Mouse (Mus musculus) kidney, adult 2 months (tissue): ENCODE results near the gene Sfrp5. TPM values are rescaled to one million over a fixed set of nuclear protein-coding genes. Genes with fewer than 3 reads are reported as not detected.

Source experiments
- DNase-seq: peaks from one replicate; pipeline ENCODE4 v3.0.0; 2021
- H3K27ac ChIP-seq: fragments of 200-500 bp; 2 replicates; pipeline ENCODE4 v1.5.1; 2012; ENCODE audit warnings: low read depth, low read length, control low read depth, inconsistent platforms; ENCODE audit not compliant: insufficient read depth
- H3K27me3 ChIP-seq: fragments of 200-500 bp; replicated peaks from 2 replicates; pipeline ENCODE4 v1.6.1; 2012; ENCODE audit warnings: mild to moderate bottlenecking, moderate library complexity, low read length, inconsistent platforms; ENCODE audit not compliant: control insufficient read depth, insufficient read depth
- H3K36me3 ChIP-seq: fragments of 200-500 bp; 2 replicates; pipeline ENCODE4 v1.6.1; 2012; ENCODE audit warnings: mild to moderate bottlenecking, moderate library complexity, low read length, inconsistent platforms; ENCODE audit not compliant: control insufficient read depth, insufficient read depth
- H3K4me1 ChIP-seq: fragments of 200-500 bp; 2 replicates; pipeline ENCODE4 v1.6.1; 2011; ENCODE audit warnings: low read length; ENCODE audit not compliant: control insufficient read depth, insufficient read depth
- H3K4me3 ChIP-seq: fragments of 200-500 bp; 2 replicates; pipeline ENCODE4 v1.5.1; 2011; ENCODE audit warnings: mild to moderate bottlenecking, low read depth, low read length, control low read depth; ENCODE audit not compliant: insufficient read depth
- CTCF ChIP-seq: fragments of 200-500 bp; conservative IDR thresholded peaks from 2 replicates; pipeline ENCODE4 v1.5.1; 2011; ENCODE audit warnings: low read depth, mild to moderate bottlenecking, control low read depth, low read length, moderate library complexity, mixed read lengths; ENCODE audit not compliant: insufficient read depth, insufficient read length
- POLR2A ChIP-seq: fragments of 200-500 bp; IDR thresholded peaks from one replicate; pipeline ENCODE4 v1.6.1; 2011; ENCODE audit warnings: low read depth, low read length, control low read depth
- WGBS: fragments of 180-500 bp; shearing (Covaris S2); methylation state at CpG from one replicate; pipeline ENCODE4 v1.1.7; 2018; 5-methylcytosine and 5-hydroxymethylcytosine counted together
- polyA plus RNA-seq: library from polyadenylated mRNA; depleted of rRNA; stranded (reverse); fragments of >200 nt; gene quantifications from 2 replicates; pipeline ENCODE4 v1.2.3, GENCODE M21; 2012; rRNA removed

Gene Sfrp5
- polyA plus RNA-seq, 1 experiment, result 3.6 TPM

DNA sequence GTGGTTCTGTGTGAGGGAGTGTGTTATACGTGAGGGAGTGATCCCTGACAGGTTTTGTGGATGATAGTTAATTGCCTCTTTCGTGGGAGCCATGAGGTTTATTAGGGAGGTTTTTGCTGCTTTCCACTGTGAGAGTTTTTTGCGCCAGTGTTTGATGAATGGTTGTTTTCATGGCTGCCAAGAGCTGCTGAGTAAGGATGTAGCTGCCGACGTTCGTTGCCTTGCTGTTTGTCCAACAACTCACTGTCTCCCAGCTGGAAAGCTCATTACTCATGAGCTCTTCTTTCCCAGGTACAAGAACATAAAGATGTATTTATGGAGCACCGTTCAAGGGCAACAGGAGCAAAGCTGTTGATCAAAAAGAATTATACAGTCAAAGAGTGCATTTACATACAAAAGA lies 37.9 kb downstream of the Sfrp5 start:
- Histone ChIP-seq H3K27me3 (no peaks in the 10 kb centered on the region), H3K27ac (no peak overlapping the region), H3K4me3 (no peak overlapping the region), H3K4me1 (peaks cover 3% of the 10 kb centered on the region; the same call in 1 of the 2 replicates), H3K36me3 (no peaks in the 10 kb centered on the region)
- TF ChIP-seq POLR2A, result no peak
- TF ChIP-seq CTCF, result no peak
- WGBS, result 17% methylated on average over 7 of the region's 7 CpGs
- no peak for DNase-seq

DNA sequence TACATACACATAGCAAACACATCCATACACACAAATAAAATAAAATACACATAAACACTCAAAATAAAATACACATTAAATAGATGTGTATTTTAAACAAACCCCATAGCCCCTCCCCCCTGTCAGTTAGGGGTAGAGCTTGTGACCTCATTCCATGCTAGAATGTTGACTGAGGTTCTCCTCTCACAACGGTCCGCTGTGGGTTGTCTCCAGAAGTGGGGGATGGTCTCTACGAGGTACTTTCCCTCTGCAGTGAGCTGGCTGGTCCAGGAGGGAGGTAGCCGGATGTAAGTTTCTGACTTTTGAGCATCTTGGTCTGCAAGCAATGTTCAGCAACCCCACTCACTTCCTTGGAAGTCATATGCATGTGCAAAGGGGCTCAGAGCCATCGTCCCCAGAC lies 38.3 kb downstream of the Sfrp5 start, which contains the start of gene Zfyve27:
TSS of gene Zfyve27 (plus strand) at position 188 of the 400 bp plus-strand sequence.
- no peaks in the 10 kb centered on the region for H3K36me3 ChIP-seq
- 25% methylated on average over 5 of the region's 5 CpGs for WGBS
- no peak for TF ChIP-seq CTCF
- no peak within 1 kb of the TSS for H3K27ac ChIP-seq
- no peak for DNase-seq
- H3K27me3 ChIP-seq, result no peaks in the 10 kb centered on the region
- peaks cover 3% of the 10 kb centered on the region; the same call in 1 of the 2 replicates for H3K4me1 ChIP-seq
- H3K4me3 ChIP-seq, result no peak within 1 kb of the TSS

DNA sequence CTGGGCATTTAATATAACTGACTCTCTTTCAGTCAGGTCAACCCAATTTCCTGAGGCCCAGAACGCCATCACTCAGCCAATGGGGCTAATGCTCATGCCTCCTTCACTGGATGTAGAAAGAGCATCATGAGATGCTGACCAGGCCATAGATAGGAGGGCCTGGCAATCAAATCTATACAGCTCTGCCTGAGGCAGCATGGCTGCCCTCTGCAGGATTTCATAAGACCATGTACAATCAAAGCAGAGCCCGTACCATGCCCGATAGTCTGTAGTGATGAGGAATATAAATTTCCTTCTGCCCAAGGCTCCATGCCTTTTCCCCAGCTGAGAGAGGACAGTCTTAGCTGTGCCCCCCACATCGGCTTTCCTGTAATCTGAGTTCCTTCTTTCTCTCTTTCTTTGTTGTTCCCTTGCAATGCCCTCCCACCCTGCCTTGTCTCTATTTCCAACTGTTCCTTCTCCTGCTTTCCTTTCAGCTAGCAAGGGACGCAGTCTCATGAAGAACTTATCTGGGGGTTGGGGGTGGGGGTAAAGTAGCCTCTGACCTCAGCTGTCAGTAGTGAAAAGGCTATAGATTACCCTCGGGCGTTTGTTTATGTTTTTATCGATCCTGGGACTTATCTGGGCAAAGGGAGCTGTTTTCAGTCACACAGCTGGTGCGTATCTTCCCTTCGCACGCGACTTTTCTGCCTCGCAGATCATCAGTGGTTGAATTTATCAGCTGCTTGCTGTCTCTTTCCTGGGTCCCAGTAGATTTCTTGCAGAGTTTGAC lies 43.6 kb downstream of the Sfrp5 start:
- Histone ChIP-seq H3K36me3 (no peaks in the 10 kb centered on the region), H3K27me3 (no peaks in the 10 kb centered on the region), H3K27ac (no peak overlapping the region), H3K4me3 (no peak overlapping the region), H3K4me1 (no peaks in the 10 kb centered on the region)
- DNase-seq, result no peak
- 59% methylated on average over 13 of the region's 13 CpGs for WGBS
- TF ChIP-seq CTCF, result no peak
- no peak for TF ChIP-seq POLR2A

DNA sequence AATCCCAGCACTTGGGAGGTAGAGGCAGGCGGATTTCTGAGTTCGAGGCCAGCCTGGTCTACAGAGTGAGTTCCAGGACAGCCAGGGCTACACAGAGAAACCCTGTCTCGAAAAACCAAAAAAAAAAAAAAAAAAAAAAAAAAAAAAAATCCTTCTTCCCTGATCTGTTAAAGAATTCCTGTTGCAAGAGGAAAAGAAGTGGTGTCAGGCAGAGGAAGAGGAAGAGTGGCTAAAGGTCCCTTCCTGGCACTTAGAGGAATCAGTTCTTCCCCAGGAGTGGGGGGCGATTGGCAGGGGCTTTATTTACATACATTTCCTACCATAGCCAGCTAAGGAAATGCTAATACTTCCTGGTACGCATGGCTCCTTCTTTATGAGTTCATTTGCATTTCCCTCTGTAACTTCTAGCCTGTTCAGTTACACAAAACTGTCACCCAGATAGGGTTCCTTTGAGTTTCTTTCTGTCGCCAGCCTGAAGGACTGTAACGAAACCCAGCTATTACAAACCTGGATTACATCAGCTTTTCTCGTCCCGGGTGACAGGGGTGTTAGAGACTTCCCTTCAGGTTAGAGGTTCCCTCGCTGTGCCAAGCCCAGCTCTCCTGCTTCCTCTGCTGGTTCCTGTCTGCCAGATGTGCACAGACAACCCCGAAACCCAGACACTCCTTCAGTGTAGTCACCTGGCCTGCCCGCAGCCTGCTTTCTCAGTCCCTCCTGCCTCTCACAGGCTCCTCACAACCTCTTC lies 44.4 kb downstream of the Sfrp5 start:
- H3K4me1 ChIP-seq, result no peaks in the 10 kb centered on the region
- TF ChIP-seq CTCF (no peak), POLR2A (no peak)
- no peak overlapping the region for H3K27ac ChIP-seq
- WGBS, result 58% methylated on average over 12 of the region's 12 CpGs
- H3K36me3 ChIP-seq, result no peaks in the 10 kb centered on the region
- H3K4me3 ChIP-seq, result no peak overlapping the region
- DNase-seq, result no peak
- no peaks in the 10 kb centered on the region for H3K27me3 ChIP-seq

DNA sequence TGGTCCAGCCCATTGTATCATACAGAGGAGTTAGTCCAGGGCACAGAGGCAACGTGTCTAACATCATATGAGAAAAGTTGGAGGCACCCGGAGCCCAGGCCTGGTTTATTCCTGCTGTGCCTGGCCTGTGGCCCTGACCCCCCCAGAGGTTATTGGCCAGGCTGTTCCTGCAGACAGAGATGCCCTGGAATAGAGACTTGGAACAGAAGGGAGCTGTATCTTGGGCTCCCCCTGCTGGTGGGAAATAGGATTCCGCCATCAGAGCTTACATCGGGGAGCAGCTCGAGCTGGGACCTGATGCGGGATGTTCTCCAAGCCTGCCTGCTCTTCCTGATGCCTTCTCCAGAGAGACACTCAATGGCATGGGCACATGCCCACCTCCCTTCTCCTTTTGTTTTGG lies 50.1 kb downstream of the Sfrp5 start:
- DNase-seq, result peak; percentile 91
- 3% methylated on average over 6 of the region's 6 CpGs for WGBS

DNA sequence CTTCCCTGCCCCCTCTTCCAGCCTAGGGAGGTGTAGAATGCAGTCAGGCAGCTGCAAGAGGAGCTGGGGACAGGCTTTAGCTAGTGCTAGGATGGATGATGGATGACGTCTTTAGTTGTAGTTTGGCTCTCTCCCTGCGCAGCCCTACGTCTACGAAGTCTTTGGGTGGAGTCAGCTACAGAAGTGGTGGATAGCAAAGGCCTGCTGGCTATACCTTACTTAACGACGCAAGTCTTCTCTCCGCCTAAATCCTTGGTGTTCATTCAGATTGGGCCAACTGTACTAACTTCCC lies 53.5 kb downstream of the Sfrp5 start:
- H3K36me3 ChIP-seq, result no peaks in the 10 kb centered on the region
- DNase-seq, result no peak
- H3K4me3 ChIP-seq, result peak overlapping the region; percentile 76
- WGBS, result 41% methylated on average over 7 of the region's 7 CpGs
- no peak for TF ChIP-seq CTCF
- peak; percentile 3 for TF ChIP-seq POLR2A
- H3K27me3 ChIP-seq, result no peaks in the 10 kb centered on the region
- peaks cover 10% of the 10 kb centered on the region for H3K4me1 ChIP-seq
- H3K27ac ChIP-seq, result peak overlapping the region; percentile 28; the same call in 1 of the 2 replicates

More for the DNA sequence above, 50.1 kb downstream of the Sfrp5 start:
- no peak overlapping the region for H3K27ac ChIP-seq
- TF ChIP-seq POLR2A, result no peak
- peak; percentile 90 for TF ChIP-seq CTCF
- no peaks in the 10 kb centered on the region for H3K36me3 ChIP-seq
- no peaks in the 10 kb centered on the region for H3K27me3 ChIP-seq
- H3K4me3 ChIP-seq, result no peak overlapping the region
- peaks cover 3% of the 10 kb centered on the region; the same call in 1 of the 2 replicates for H3K4me1 ChIP-seq

Other genes starting within 250 kb of the Sfrp5 start
- gene Mms19, start 221.1 kb downstream of the Sfrp5 start, polyA plus RNA-seq, result 54.9 and 56.1 TPM in 2 replicates
- 23.0 and 28.2 TPM in 2 replicates for gene Ubtd1, start 220.5 kb downstream of the Sfrp5 start, polyA plus RNA-seq
- 0.14 and 2.2 TPM in 2 replicates for gene Ankrd2, start 166.3 kb downstream of the Sfrp5 start, polyA plus RNA-seq
- 167 and 177 TPM in 2 replicates for gene Hoga1, start 156.6 kb downstream of the Sfrp5 start, polyA plus RNA-seq
- gene 4933411K16Rik, start 150.0 kb downstream of the Sfrp5 start, polyA plus RNA-seq, result 3.6 and 5.1 TPM in 2 replicates
- 25.9 and 26.3 TPM in 2 replicates for gene Morn4, start 115.9 kb downstream of the Sfrp5 start, polyA plus RNA-seq
- gene Pi4k2a, start 111.8 kb downstream of the Sfrp5 start, polyA plus RNA-seq, result 41.7 and 45.4 TPM in 2 replicates
- gene Avpi1, start 73.2 kb downstream of the Sfrp5 start, polyA plus RNA-seq, result 17.5 and 19.5 TPM in 2 replicates
- 44.6 and 53.2 TPM in 2 replicates for gene Marveld1, start 54.9 kb downstream of the Sfrp5 start, polyA plus RNA-seq
- 30.7 and 32.6 TPM in 2 replicates for gene Zfyve27, start 38.3 kb downstream of the Sfrp5 start, polyA plus RNA-seq
- gene Golga7b, start 45.3 kb upstream of the Sfrp5 start, polyA plus RNA-seq, result 0.14 and 0.20 TPM in 2 replicates
- gene Crtac1, start 229.5 kb upstream of the Sfrp5 start, polyA plus RNA-seq, result 0.06 and 0.15 TPM in 2 replicates